Mouse (Mus musculus): ENCODE measurements around the gene Gnat2. TPM values are rescaled to one million over a fixed set of nuclear protein-coding genes. Genes with fewer than 3 reads are reported as not detected.

Gnat2 gene
- polyA plus RNA-seq, 1 experiment from 2014 or later, result 0.86 TPM

DNA sequence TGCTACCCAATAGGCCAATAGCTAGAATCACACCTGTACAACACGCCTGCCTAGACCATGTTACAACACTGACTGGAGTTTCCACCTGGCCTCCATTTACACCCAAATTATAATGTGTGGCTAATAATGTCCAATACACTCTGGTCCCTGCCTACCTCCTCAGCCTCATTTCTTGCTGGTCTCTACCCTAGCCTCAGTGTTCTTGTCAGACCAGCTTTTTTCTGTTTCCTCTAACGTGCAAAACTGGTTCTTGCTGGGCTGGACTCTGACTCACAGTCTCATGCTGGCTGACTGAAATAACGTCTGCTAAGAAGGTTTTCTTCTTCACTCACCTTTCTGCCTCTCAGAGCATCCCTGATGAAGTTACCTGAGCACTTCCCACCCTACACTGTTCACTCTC is 33.7 kb downstream of the Gnat2 start:
- no peak overlapping the region for H3K27ac ChIP-seq
- no peaks in the 10 kb centered on the region for H3K9me3 ChIP-seq
- WGBS, result 92% methylated on average over 3 of the region's 3 CpGs
- no peak overlapping the region for H3K4me3 ChIP-seq (replicated peaks)
- peaks cover 16% of the 10 kb centered on the region for H3K36me3 ChIP-seq (replicated peaks)
- ATAC-seq (ENCODE audit: low FRiP score), result no peak
- no peak overlapping the region for H3K4me2 ChIP-seq
- no peak overlapping the region for H3K9ac ChIP-seq
- no peaks in the 10 kb centered on the region for H3K4me1 ChIP-seq
- H3K27me3 ChIP-seq, result no peaks in the 10 kb centered on the region

DNA sequence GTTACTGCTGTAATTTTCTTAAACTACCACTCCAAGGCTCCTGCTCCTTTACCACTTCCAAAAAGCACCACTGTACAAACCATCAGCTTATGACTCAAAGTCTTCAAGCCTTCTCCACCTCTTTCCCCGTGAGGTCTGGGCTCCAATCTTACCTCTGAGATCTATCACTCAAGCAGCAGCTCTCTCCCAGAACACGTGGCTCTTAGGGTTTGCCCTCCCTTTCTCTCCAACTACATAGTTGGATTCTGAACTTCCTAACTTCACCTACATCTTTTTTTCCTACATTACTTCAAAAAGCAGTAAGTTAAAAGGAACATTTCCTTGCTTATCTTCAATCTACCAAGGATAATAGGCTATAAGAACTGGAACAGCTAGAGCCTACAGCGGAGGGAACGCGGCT is 35.9 kb downstream of the Gnat2 start:
- ATAC-seq (ENCODE audit: low FRiP score), result no peak
- no peak overlapping the region for H3K4me2 ChIP-seq
- WGBS, result 85% methylated on average over 5 of the region's 5 CpGs

DNA sequence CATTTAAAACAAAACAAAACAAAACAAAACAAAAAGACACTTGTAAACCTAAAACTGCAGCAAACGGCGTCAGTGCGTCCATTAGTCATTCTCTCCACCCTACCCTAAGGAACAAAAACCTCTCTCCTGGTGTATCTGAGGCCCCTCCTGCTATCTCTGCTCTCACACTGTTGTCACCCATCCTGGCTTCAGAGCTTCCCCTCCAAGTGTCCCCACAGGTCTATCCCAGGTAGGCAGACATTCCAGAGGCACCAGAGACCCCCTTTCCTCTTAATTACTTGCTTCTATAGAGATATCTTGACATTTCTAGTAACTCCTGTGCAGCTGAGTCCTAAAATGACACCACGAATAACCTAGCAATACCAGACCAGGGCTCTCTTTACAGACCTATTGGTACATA is 36.8 kb downstream of the Gnat2 start:
- 0 out of 2 replicates have a peak, but pooled peaks cover 5% of the 10 kb centered on the region for H3K4me1 ChIP-seq
- H3K4me2 ChIP-seq, result no peak overlapping the region
- no peaks in the 10 kb centered on the region for H3K27me3 ChIP-seq
- WGBS, result 95% methylated on average over 4 of the region's 4 CpGs
- no peak for ATAC-seq (ENCODE audit: low FRiP score)
- H3K27ac ChIP-seq, result no peak overlapping the region
- no peaks in the 10 kb centered on the region for H3K36me3 ChIP-seq (replicated peaks)
- H3K9me3 ChIP-seq, result no peaks in the 10 kb centered on the region
- no peak overlapping the region for H3K9ac ChIP-seq
- no peak overlapping the region for H3K4me3 ChIP-seq (replicated peaks)

More for the DNA sequence above, 35.9 kb downstream of the Gnat2 start:
- no peak overlapping the region for H3K4me3 ChIP-seq (replicated peaks)
- no peak overlapping the region for H3K27ac ChIP-seq
- peaks cover under 1% of the 10 kb centered on the region; the same call in 1 of the 2 replicates for H3K36me3 ChIP-seq (replicated peaks)
- H3K27me3 ChIP-seq, result no peaks in the 10 kb centered on the region
- no peaks in the 10 kb centered on the region for H3K9me3 ChIP-seq
- 0 out of 2 replicates have a peak, but pooled peaks cover 5% of the 10 kb centered on the region for H3K4me1 ChIP-seq
- no peak overlapping the region for H3K9ac ChIP-seq

DNA sequence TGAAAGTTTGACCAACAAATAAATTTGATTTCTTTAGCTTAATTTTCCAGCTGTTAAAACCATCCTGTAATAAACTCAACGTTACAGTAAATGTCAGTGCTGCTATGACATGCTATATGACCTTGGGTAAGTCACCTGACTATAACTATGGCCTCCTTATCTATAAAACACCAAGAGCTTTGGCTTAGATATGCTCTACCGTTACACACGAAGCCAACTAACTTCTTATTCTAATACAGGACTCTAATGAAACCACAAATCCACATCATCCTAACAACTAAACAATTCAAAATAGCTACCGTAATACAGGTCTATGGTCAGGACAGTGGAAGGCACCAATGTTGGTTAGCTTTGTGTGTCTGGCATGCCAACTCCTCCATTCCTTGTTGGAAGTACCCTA is 37.2 kb downstream of the Gnat2 start:
- WGBS, result 96% methylated on average over 4 of the region's 4 CpGs
- no peak for ATAC-seq (ENCODE audit: low FRiP score)
- no peaks in the 10 kb centered on the region for H3K27me3 ChIP-seq

DNA sequence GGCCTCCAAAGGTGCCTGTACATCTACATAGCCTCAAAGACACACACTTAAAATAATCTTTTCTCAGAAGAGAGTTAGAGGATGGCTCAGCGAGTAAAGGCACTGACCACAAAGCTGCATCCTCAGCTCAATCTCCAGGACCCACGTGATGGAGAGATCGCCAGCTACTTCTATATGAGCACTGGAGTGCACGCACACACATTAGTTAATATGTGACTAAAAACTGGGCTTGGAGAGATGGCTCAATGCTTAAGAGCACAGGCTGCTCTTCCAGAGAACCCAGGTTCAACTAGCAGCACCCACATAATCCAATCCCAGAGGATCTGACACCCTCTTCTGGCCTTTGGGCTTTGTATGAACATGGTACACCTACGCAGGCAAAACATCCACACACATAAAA is 38.6 kb downstream of the Gnat2 start:
- H3K4me3 ChIP-seq (replicated peaks), result no peak overlapping the region
- ATAC-seq (ENCODE audit: low FRiP score), result no peak
- 95% methylated on average over 5 of the region's 5 CpGs for WGBS

More for the DNA sequence above, 37.2 kb downstream of the Gnat2 start:
- Histone ChIP-seq H3K36me3 (replicated peaks) (no peaks in the 10 kb centered on the region), H3K27ac (no peak overlapping the region), H3K4me1 (0 out of 2 replicates have a peak, but pooled peaks cover 5% of the 10 kb centered on the region), H3K4me3 (replicated peaks) (no peak overlapping the region), H3K4me2 (no peak overlapping the region), H3K9ac (no peak overlapping the region), H3K9me3 (no peaks in the 10 kb centered on the region)

GRCm38 (mm10) chr3:108131821-108132220 is 39.2 kb downstream of the Gnat2 start:
- WGBS, result 87% methylated on average over 1 of the region's 1 CpGs
- no peak for ATAC-seq (ENCODE audit: low FRiP score)

More for the DNA sequence above, 38.6 kb downstream of the Gnat2 start:
- Histone ChIP-seq H3K27me3 (no peaks in the 10 kb centered on the region), H3K9me3 (no peaks in the 10 kb centered on the region), H3K9ac (no peak overlapping the region), H3K36me3 (replicated peaks) (no peaks in the 10 kb centered on the region), H3K4me2 (no peak overlapping the region), H3K27ac (no peak overlapping the region), H3K4me1 (0 out of 2 replicates have a peak, but pooled peaks cover 5% of the 10 kb centered on the region)

DNA sequence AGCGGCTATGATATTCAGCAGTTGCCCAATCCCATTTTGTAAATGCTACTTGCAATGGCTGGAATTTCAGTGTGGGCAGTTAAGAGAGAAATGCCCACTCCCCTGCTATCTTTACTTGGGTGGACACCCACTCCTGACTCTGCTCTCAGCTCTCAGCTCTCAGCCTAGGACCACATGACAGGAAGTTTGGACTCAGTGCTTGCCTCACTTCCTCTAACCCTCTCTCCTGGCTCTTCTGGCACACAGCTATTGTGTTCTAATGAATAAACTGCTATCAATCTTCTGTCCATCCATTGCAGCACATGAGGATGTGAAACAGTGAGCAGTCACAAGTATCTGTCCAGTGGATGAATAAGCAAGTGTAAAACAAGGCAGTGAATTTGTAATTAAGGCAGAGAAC is 39.9 kb downstream of the Gnat2 start:
- Histone ChIP-seq H3K27ac (no peak overlapping the region), H3K9me3 (no peaks in the 10 kb centered on the region), H3K4me1 (0 out of 2 replicates have a peak, but pooled peaks cover 5% of the 10 kb centered on the region), H3K27me3 (no peaks in the 10 kb centered on the region), H3K9ac (no peak overlapping the region), H3K36me3 (replicated peaks) (no peaks in the 10 kb centered on the region; the same call in 1 of the 2 replicates), H3K4me3 (replicated peaks) (no peak overlapping the region), H3K4me2 (no peak overlapping the region)
- ATAC-seq (ENCODE audit: low FRiP score), result no peak
- 89% methylated on average over 1 of the region's 1 CpGs for WGBS

More at GRCm38 (mm10) chr3:108131821-108132220, 39.2 kb downstream of the Gnat2 start:
- H3K27me3 ChIP-seq, result no peaks in the 10 kb centered on the region
- H3K4me3 ChIP-seq (replicated peaks), result no peak overlapping the region
- no peaks in the 10 kb centered on the region for H3K9me3 ChIP-seq
- H3K9ac ChIP-seq, result no peak overlapping the region
- H3K36me3 ChIP-seq (replicated peaks), result no peaks in the 10 kb centered on the region
- H3K4me2 ChIP-seq, result no peak overlapping the region
- H3K4me1 ChIP-seq, result 0 out of 2 replicates have a peak, but pooled peaks cover 5% of the 10 kb centered on the region
- H3K27ac ChIP-seq, result no peak overlapping the region

DNA sequence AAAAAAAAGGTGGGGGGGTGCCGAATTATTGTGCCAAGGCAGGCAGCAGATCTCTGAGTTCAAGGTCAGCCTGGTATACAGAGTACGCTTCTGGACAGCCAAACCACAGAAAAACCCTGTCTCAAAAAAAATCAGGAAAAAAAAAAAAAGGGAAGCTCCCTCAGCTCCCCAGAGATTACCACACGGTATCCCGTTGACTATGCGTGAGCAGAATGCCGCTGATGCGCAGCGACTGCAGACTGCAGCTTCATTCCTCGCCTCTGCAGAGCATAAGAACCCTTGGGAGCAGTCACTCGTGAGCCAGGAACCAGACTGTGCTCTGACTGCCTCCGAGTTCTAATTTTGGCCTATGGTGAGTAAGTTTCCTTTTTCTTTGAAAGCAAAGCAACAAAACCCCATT is 42.1 kb downstream of the Gnat2 start:
- Histone ChIP-seq H3K4me3 (replicated peaks) (no peak overlapping the region), H3K36me3 (replicated peaks) (no peaks in the 10 kb centered on the region; the same call in 1 of the 2 replicates), H3K27me3 (no peaks in the 10 kb centered on the region), H3K9me3 (no peaks in the 10 kb centered on the region), H3K9ac (no peak overlapping the region), H3K4me1 (0 out of 2 replicates have a peak, but pooled peaks cover 5% of the 10 kb centered on the region), H3K27ac (no peak overlapping the region), H3K4me2 (no peak overlapping the region)
- WGBS, result 83% methylated on average over 11 of the region's 11 CpGs
- ATAC-seq (ENCODE audit: low FRiP score), result no peak

GRCm38 (mm10) chr3:108139113-108139512 is 46.5 kb downstream of the Gnat2 start:
- H3K9me3 ChIP-seq, result no peaks in the 10 kb centered on the region
- no peaks in the 10 kb centered on the region for H3K27me3 ChIP-seq
- peaks cover 8% of the 10 kb centered on the region for H3K36me3 ChIP-seq (replicated peaks)
- no peak overlapping the region for H3K27ac ChIP-seq
- ATAC-seq (ENCODE audit: low FRiP score), result no peak
- no peak overlapping the region for H3K9ac ChIP-seq
- peaks cover under 1% of the 10 kb centered on the region for H3K4me1 ChIP-seq
- no peak overlapping the region for H3K4me2 ChIP-seq
- H3K4me3 ChIP-seq (replicated peaks), result no peak overlapping the region
- WGBS, result 81% methylated on average over 1 of the region's 1 CpGs

DNA sequence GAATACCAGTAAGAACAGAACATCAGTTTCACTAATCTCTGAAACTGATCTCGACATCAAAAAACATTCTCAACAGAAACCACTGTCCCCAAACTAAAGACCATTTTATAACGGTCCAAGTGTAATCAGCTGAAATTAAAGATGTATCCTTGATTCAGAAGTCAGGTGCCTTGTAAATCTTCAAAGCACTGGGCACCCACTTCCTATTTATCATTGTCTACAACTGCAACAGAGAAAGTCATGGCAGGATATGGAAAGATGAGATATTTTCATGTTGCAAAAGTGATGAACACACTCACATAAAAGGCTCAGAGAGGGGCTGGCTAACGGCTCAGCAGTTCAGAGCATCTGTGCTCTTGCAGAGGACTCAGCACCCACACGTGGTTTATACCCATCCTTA is 48.2 kb downstream of the Gnat2 start:
- no peak overlapping the region for H3K4me3 ChIP-seq (replicated peaks)
- H3K9ac ChIP-seq, result no peak overlapping the region
- H3K27me3 ChIP-seq, result no peaks in the 10 kb centered on the region
- peaks cover 14% of the 10 kb centered on the region for H3K4me1 ChIP-seq
- no peak for ATAC-seq (ENCODE audit: low FRiP score)
- 89% methylated on average over 4 of the region's 4 CpGs for WGBS
- no peaks in the 10 kb centered on the region for H3K9me3 ChIP-seq
- H3K27ac ChIP-seq, result no peak overlapping the region
- H3K36me3 ChIP-seq (replicated peaks), result peaks cover 8% of the 10 kb centered on the region
- no peak overlapping the region for H3K4me2 ChIP-seq

GRCm38 (mm10) chr3:108145534-108146445 is 53.2 kb downstream of the Gnat2 start, which contains the start of gene Gnai3:
Gene Gnai3, minus strand, starts transcription at chr3:108146146.
- Histone ChIP-seq H3K9me3 (no peaks in the 10 kb centered on the region), H3K36me3 (replicated peaks) (no peaks in the 10 kb centered on the region; the same call in 1 of the 2 replicates), H3K4me2 (peak within 1 kb of the TSS; percentile 85), H3K27me3 (no peaks in the 10 kb centered on the region), H3K4me3 (replicated peaks) (peak within 1 kb of the TSS; percentile 96), H3K27ac (peak within 1 kb of the TSS; percentile 95), H3K4me1 (peaks cover 27% of the 10 kb centered on the region), H3K9ac (peak within 1 kb of the TSS; percentile 92)
- under 1% methylated on average over 63 of the region's 63 CpGs for WGBS
- peak; percentile 97 for ATAC-seq (ENCODE audit: low FRiP score)

- Histone ChIP-seq H3K9ac (peak overlapping the region; percentile 92), H3K27ac (no peak overlapping the region), H3K4me1 (peaks cover 27% of the 10 kb centered on the region), H3K9me3 (no peaks in the 10 kb centered on the region), H3K4me3 (replicated peaks) (peak overlapping the region; percentile 96), H3K27me3 (no peaks in the 10 kb centered on the region), H3K36me3 (replicated peaks) (no peaks in the 10 kb centered on the region), H3K4me2 (peak overlapping the region; percentile 85)
- 53% methylated on average over 5 of the region's 5 CpGs for WGBS
- ATAC-seq (ENCODE audit: low FRiP score), result no peak
Observed at GRCm38 (mm10) chr3:108146671-108147070, 54.1 kb downstream of the Gnat2 start.
